Mouse (Mus musculus) kidney, adult 2 months (tissue): Measurements from ENCODE around the gene Shmt2.

ENCODE experiments used
- CTCF ChIP-seq: fragments of 200-500 bp; conservative IDR thresholded peaks from 2 replicates; pipeline ENCODE4 v1.5.1; 2011; ENCODE audit warnings: low read depth, mild to moderate bottlenecking, control low read depth, low read length, moderate library complexity, mixed read lengths; ENCODE audit not compliant: insufficient read depth, insufficient read length
- POLR2A ChIP-seq: fragments of 200-500 bp; IDR thresholded peaks from one replicate; pipeline ENCODE4 v1.6.1; 2011; ENCODE audit warnings: low read depth, low read length, control low read depth

GRCm38 (mm10) chr10:127472722-127473121 lies 49.5 kb downstream of the Shmt2 start:
- TF ChIP-seq CTCF, result no peak
- TF ChIP-seq POLR2A, result no peak
